Mouse (Mus musculus): ENCODE measurements around the gene Kiss1r. TPM values are rescaled to one million over a fixed set of nuclear protein-coding genes. Genes with fewer than 3 reads are reported as not detected.
A peak's percentile ranks its signal among the peaks of the same experiment; 100 is the strongest.

Gene Kiss1r
- 0.59 and 0.87 TPM in 2 replicates for polyA plus RNA-seq (2015; fragmentation: Nextera tagmentation; extraction: Ambion mirVana)

- H3K36me3 ChIP-seq: peaks cover 8% of the 10 kb centered on the region; the same call in 1 of the 2 replicates
- H3K9ac ChIP-seq: peak within 1 kb of the TSS; percentile 98
- H3K27ac ChIP-seq: peak within 1 kb of the TSS; percentile 73
- peaks cover 46% of the 10 kb centered on the region for H3K27me3 ChIP-seq
- H3K4me3 ChIP-seq: peak within 1 kb of the TSS; percentile 75
- no peaks in the 10 kb centered on the region for H3K9me3 ChIP-seq
- ATAC-seq (ENCODE audit: borderline replicate concordance, extremely low read depth, low FRiP score, low TSS enrichment): peak; percentile 79
- 2% methylated on average over 41 of the region's 42 CpGs for WGBS
- peaks cover 63% of the 10 kb centered on the region for H3K4me1 ChIP-seq
- H3K4me2 ChIP-seq: peak within 1 kb of the TSS; percentile 81
These were observed at the start of gene Kiss1r for GRCm38 (mm10) chr10:79916808-79917531. Gene Kiss1r, plus strand, starts transcription at chr10:79916971.

DNA sequence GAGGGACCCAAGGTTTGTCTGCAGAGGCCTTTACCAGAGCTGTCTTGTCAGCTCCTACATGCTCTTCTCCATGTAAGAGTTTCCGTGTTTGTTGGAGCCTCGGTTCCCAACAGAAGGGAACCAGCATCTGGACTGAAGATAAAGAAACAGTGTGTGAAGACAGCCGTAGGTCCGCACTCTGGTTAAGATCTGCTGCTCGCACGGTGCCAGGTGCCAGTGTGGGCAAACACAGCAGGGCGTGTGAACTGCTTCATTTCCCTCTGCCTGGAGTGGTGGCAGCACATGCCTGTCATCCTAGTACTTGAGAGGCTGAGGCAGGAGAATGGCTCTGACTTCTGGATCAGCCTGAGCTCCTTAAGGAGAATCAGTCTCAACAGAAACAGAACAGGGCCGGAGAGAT lies 44.9 kb upstream of the Kiss1r start:
- 87% methylated on average over 8 of the region's 8 CpGs for WGBS
- no peak overlapping the region for H3K4me2 ChIP-seq
- ATAC-seq (ENCODE audit: borderline replicate concordance, extremely low read depth, low FRiP score, low TSS enrichment): no peak

GRCm38 (mm10) chr10:79872862-79873261 lies 43.9 kb upstream of the Kiss1r start:
- Histone ChIP-seq H3K4me2 (peak overlapping the region; percentile 87), H3K27ac (no peak overlapping the region), H3K4me3 (peak overlapping the region; percentile 52; the same call in 1 of the 2 replicates), H3K9me3 (no peaks in the 10 kb centered on the region), H3K36me3 (no peaks in the 10 kb centered on the region), H3K4me1 (peaks cover 20% of the 10 kb centered on the region), H3K9ac (no peak overlapping the region), H3K27me3 (no peaks in the 10 kb centered on the region)
- ATAC-seq (ENCODE audit: borderline replicate concordance, extremely low read depth, low FRiP score, low TSS enrichment): no peak
- WGBS: 41% methylated on average over 3 of the region's 3 CpGs

More for the DNA sequence above, 44.9 kb upstream of the Kiss1r start:
- Histone ChIP-seq H3K4me1 (peaks cover 17% of the 10 kb centered on the region), H3K9me3 (no peaks in the 10 kb centered on the region), H3K27ac (no peak overlapping the region), H3K36me3 (no peaks in the 10 kb centered on the region), H3K27me3 (no peaks in the 10 kb centered on the region), H3K4me3 (no peak overlapping the region), H3K9ac (no peak overlapping the region)

DNA sequence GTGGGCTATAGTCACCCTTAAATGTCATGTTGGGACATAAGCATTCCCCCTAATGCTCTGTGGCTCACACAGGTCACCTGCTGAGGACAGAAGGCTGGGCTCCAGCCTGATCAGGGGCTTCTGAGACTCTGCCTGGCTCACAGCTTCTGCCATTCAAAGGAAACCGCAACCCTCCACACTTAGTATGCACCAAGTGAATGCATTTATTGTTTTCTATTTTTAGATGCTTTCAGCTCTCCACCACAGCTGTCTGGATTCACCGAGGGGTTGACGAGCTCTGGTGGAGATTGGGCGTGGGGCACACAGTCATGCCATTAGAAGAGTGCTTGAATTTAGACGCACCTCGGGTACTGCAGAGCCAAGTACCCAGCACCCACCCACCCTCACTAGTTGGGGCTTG lies 43.5 kb upstream of the Kiss1r start:
- H3K27me3 ChIP-seq: no peaks in the 10 kb centered on the region
- H3K27ac ChIP-seq: no peak overlapping the region
- no peaks in the 10 kb centered on the region for H3K36me3 ChIP-seq
- no peak overlapping the region for H3K9ac ChIP-seq
- H3K4me1 ChIP-seq: peaks cover 20% of the 10 kb centered on the region
- peak overlapping the region; percentile 87 for H3K4me2 ChIP-seq
- ATAC-seq (ENCODE audit: borderline replicate concordance, extremely low read depth, low FRiP score, low TSS enrichment): no peak
- 11% methylated on average over 6 of the region's 6 CpGs for WGBS
- no peaks in the 10 kb centered on the region for H3K9me3 ChIP-seq
- H3K4me3 ChIP-seq: peak overlapping the region; percentile 52

GRCm38 (mm10) chr10:79873715-79874289 lies 43.0 kb upstream of the Kiss1r start:
- H3K9ac ChIP-seq: peak overlapping the region; percentile 71
- peaks cover 20% of the 10 kb centered on the region for H3K4me1 ChIP-seq
- peak overlapping the region; percentile 52 for H3K4me3 ChIP-seq
- WGBS: under 1% methylated on average over 26 of the region's 26 CpGs
- no peak overlapping the region for H3K27ac ChIP-seq
- ATAC-seq (ENCODE audit: borderline replicate concordance, extremely low read depth, low FRiP score, low TSS enrichment): peak; percentile 16; the same call in 1 of the 2 replicates
- peak overlapping the region; percentile 87 for H3K4me2 ChIP-seq
- H3K9me3 ChIP-seq: no peaks in the 10 kb centered on the region
- no peaks in the 10 kb centered on the region for H3K36me3 ChIP-seq
- no peaks in the 10 kb centered on the region for H3K27me3 ChIP-seq

- H3K9ac ChIP-seq: peak within 1 kb of the TSS; percentile 71
- H3K4me3 ChIP-seq: peak within 1 kb of the TSS; percentile 52
- H3K4me2 ChIP-seq: peak within 1 kb of the TSS; percentile 87
- WGBS: under 1% methylated on average over 46 of the region's 57 CpGs
- no peaks in the 10 kb centered on the region for H3K9me3 ChIP-seq
- H3K27me3 ChIP-seq: no peaks in the 10 kb centered on the region
- H3K4me1 ChIP-seq: peaks cover 21% of the 10 kb centered on the region
- H3K36me3 ChIP-seq: no peaks in the 10 kb centered on the region
- ATAC-seq (ENCODE audit: borderline replicate concordance, extremely low read depth, low FRiP score, low TSS enrichment): peak; percentile 82
- no peak within 1 kb of the TSS for H3K27ac ChIP-seq
These were observed 42.4 kb upstream of the Kiss1r start, which contains the start of the genes Prtn3 and Plppr3 for GRCm38 (mm10) chr10:79874290-79874862. Gene Prtn3, plus strand, starts transcription at chr10:79874476. Gene Plppr3, minus strand, starts transcription at chr10:79874634.

DNA sequence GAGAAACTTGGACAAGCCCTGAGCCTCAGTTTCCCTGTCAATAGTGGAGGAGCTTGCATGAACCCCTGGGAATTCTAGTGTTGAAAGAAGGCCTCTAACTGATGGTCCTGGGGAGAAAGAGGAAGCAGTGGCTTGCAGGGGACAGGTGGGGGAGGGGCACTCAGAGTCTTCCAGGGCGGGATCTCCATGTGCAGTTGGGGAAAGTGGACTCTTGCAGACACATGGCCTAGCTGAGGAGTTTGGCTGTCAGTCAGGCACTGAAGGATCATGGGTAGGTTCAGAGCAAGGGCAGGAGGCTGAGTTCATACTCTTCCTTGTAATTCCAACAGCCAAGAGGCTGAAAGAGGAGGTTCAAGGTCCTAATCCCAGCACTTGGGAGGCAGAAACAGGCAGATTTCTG lies 39.6 kb upstream of the Kiss1r start:
- Histone ChIP-seq H3K4me1 (peaks cover 39% of the 10 kb centered on the region), H3K4me3 (no peak overlapping the region), H3K9ac (no peak overlapping the region), H3K9me3 (no peaks in the 10 kb centered on the region), H3K27ac (no peak overlapping the region), H3K27me3 (peaks cover 12% of the 10 kb centered on the region), H3K4me2 (no peak overlapping the region), H3K36me3 (no peaks in the 10 kb centered on the region)
- WGBS: 41% methylated on average over 1 of the region's 1 CpGs
- ATAC-seq (ENCODE audit: borderline replicate concordance, extremely low read depth, low FRiP score, low TSS enrichment): no peak

DNA sequence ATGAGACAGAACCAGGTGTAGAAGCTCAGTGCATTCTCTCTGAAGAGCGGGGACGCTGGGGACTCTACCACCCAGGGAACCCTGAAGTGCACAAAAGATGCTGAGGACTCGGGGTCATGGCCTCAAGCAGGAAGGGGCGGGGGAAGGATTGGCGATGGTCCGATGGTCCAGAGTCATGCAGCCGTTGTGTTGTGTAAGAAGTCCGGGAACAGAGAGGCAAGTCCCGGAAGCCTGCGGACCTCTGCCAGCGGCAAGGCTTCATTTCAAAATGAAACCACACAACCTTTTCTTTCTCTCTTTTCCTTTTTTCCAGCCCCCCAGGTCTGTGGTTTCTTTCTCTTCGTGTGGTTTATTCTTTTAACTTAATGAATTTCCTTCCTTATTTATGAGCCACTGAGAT lies 39.0 kb upstream of the Kiss1r start:
- WGBS: 47% methylated on average over 12 of the region's 12 CpGs
- Histone ChIP-seq H3K9ac (no peak overlapping the region), H3K4me2 (no peak overlapping the region), H3K4me3 (no peak overlapping the region), H3K4me1 (peaks cover 43% of the 10 kb centered on the region), H3K27me3 (peaks cover 17% of the 10 kb centered on the region), H3K27ac (no peak overlapping the region), H3K9me3 (no peaks in the 10 kb centered on the region), H3K36me3 (no peaks in the 10 kb centered on the region)
- no peak for ATAC-seq (ENCODE audit: borderline replicate concordance, extremely low read depth, low FRiP score, low TSS enrichment)

DNA sequence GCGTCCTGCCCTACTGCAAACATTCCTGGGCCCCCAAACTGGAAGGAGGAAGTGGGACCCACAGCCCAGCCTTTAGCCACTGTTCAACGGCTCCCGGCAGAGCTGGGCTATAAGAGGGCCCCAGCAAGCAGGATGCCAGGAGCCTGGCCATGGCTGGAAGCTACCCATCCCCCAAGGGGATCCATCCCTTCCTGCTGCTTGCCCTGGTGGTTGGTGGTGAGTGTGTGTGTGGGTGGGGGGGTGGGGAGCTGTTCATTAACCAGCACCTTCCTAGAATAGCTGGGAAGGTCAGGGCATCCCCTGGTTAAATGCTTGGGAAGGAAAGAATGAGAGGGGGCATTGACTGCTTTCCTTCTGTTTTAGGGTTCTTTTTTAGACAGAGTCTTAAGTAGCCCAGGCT lies 37.2 kb upstream of the Kiss1r start:
- Histone ChIP-seq H3K9ac (no peak overlapping the region), H3K4me3 (no peak overlapping the region), H3K27me3 (peaks cover 25% of the 10 kb centered on the region), H3K9me3 (no peaks in the 10 kb centered on the region), H3K4me1 (peaks cover 38% of the 10 kb centered on the region), H3K36me3 (no peaks in the 10 kb centered on the region), H3K27ac (no peak overlapping the region), H3K4me2 (no peak overlapping the region)
- WGBS: 19% methylated on average over 3 of the region's 3 CpGs
- no peak for ATAC-seq (ENCODE audit: borderline replicate concordance, extremely low read depth, low FRiP score, low TSS enrichment)

DNA sequence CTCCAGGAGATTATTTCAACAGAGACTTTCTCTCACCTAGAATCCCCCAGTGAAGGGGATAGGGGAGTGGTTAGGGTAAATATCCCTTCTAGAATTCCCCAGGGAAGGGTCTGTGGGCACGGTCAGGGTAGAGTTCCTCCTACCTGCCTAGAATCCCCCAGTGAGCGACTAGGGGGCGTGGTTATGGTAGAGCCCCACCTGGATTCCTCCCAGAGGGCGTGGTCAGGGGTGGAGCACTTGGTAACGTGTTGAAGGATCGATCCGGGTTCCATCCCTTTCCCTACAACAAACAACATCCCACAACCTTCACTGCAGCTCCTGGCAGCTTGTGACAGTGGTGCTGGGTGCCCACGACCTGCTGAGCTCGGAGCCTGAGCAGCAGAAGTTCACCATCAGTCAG lies 36.0 kb upstream of the Kiss1r start:
- H3K4me3 ChIP-seq: no peak overlapping the region
- H3K9ac ChIP-seq: no peak overlapping the region; the same call in 1 of the 2 replicates
- 0 out of 2 replicates have a peak overlapping the region, but pooled peaks have one; percentile 25 for H3K4me2 ChIP-seq
- peaks cover 25% of the 10 kb centered on the region for H3K27me3 ChIP-seq
- no peaks in the 10 kb centered on the region for H3K9me3 ChIP-seq
- no peak overlapping the region for H3K27ac ChIP-seq
- WGBS: 12% methylated on average over 9 of the region's 9 CpGs
- ATAC-seq (ENCODE audit: borderline replicate concordance, extremely low read depth, low FRiP score, low TSS enrichment): no peak
- H3K36me3 ChIP-seq: no peaks in the 10 kb centered on the region
- peaks cover 31% of the 10 kb centered on the region for H3K4me1 ChIP-seq

DNA sequence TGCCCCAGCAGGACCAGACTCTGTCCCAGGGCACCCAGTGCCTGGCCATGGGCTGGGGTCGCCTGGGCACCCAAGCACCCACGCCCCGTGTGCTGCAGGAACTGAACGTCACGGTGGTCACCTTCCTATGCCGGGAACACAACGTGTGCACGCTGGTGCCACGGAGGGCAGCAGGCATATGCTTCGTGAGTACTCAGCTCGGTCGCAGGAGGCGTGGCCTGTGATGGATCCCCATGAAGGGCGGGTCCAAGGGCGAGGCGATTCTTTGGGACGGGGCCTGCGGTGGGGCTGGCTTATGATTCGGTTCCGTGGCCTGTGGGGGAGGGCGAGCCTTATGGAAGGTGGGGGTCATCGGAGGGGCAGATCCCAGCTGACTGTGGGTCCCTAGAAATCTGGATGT lies 34.8 kb upstream of the Kiss1r start:
- Histone ChIP-seq H3K9me3 (no peaks in the 10 kb centered on the region), H3K27ac (no peak overlapping the region), H3K27me3 (peaks cover 25% of the 10 kb centered on the region), H3K9ac (no peak overlapping the region), H3K4me2 (peak overlapping the region; percentile 50), H3K4me1 (peaks cover 31% of the 10 kb centered on the region), H3K36me3 (no peaks in the 10 kb centered on the region), H3K4me3 (peak overlapping the region; percentile 15)
- 0 out of 2 replicates have a peak, but pooled peaks have one; percentile 28 for ATAC-seq (ENCODE audit: borderline replicate concordance, extremely low read depth, low FRiP score, low TSS enrichment)
- 5% methylated on average over 22 of the region's 22 CpGs for WGBS
